Mouse (Mus musculus) forebrain, embryonic 12.5 days (tissue): ENCODE measurements around the gene Fcamr. TPM values are rescaled to one million over a fixed set of nuclear protein-coding genes. Genes with fewer than 3 reads are reported as not detected.

Source experiments
- ATAC-seq: fragments of 200-750 bp; cut with Nextera tagmentation; 2 replicates; pipeline ENCODE4 v1.8.0; 2017; ENCODE audit warnings: moderate TSS enrichment; ENCODE audit not compliant: low FRiP score
- H3K27ac ChIP-seq: fragments of 300-500 bp; sonication (generic); 2 replicates; pipeline ENCODE4 v1.5.1; 2016; ENCODE audit warnings: mild to moderate bottlenecking
- H3K27me3 ChIP-seq: fragments of 300-500 bp; sonication (generic); 2 replicates; pipeline ENCODE4 v1.6.1; 2016; ENCODE audit warnings: mild to moderate bottlenecking
- H3K36me3 ChIP-seq: fragments of 300-500 bp; sonication (generic); replicated peaks from 2 replicates; pipeline ENCODE4 v1.6.1; 2016; ENCODE audit warnings: mild to moderate bottlenecking
- H3K4me1 ChIP-seq: fragments of 300-500 bp; sonication (generic); 2 replicates; pipeline ENCODE4 v1.6.1; 2016
- H3K4me2 ChIP-seq: fragments of 300-500 bp; sonication (generic); 2 replicates; pipeline ENCODE4 v1.6.1; 2016; ENCODE audit warnings: mild to moderate bottlenecking, moderate library complexity
- H3K4me3 ChIP-seq: fragments of 300-500 bp; sonication (generic); replicated peaks from 2 replicates; pipeline ENCODE4 v1.5.1; 2016; ENCODE audit warnings: mild to moderate bottlenecking
- H3K9ac ChIP-seq: fragments of 300-500 bp; sonication (generic); 2 replicates; pipeline ENCODE4 v1.6.1; 2016; ENCODE audit warnings: mild to moderate bottlenecking
- H3K9me3 ChIP-seq: fragments of 300-500 bp; sonication (generic); 2 replicates; pipeline ENCODE4 v1.6.1; 2016
- WGBS: fragments of 180-500 bp; shearing (Covaris S2); methylation state at CpG from one replicate; pipeline ENCODE4 v1.1.7; 2016; 5-methylcytosine and 5-hydroxymethylcytosine counted together
- polyA plus RNA-seq: library from polyadenylated mRNA; unstranded; fragments of >200 nt; fragmentation: Nextera tagmentation; extraction: Ambion mirVana; gene quantifications from 2 replicates; pipeline ENCODE4 v1.2.1, GENCODE M21; 2016

The Fcamr gene
- not detected in 2 replicates for polyA plus RNA-seq

DNA sequence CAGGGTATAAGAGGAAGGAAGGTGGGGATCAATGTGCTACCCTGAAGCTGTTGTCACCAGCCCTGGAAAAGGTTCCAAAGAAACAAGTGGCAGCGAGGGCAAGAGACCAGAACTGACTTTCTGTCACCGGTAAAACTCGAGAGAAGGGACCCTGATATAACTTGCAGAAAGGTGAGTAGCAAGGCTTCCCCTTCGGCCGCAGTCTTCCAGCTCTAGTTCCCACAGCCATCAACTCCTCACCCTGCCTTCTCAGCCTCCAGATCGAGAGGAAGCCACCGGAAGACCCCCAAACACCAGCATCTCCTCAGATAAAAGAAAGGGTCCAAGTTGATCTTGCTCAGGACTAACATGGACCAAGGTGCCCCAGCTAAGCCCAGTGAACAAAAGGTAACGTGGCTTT is at the start of gene Fcamr:
Gene Fcamr, plus strand, starts transcription at position 301 of the 400 bp plus-strand sequence.
- H3K4me1 ChIP-seq = no peaks in the 10 kb centered on the region
- H3K27ac ChIP-seq = no peak within 1 kb of the TSS
- no peak within 1 kb of the TSS for H3K9ac ChIP-seq
- H3K4me3 ChIP-seq = no peak within 1 kb of the TSS
- H3K4me2 ChIP-seq = no peak within 1 kb of the TSS
- no peaks in the 10 kb centered on the region for H3K27me3 ChIP-seq
- 85% methylated on average over 8 of the region's 8 CpGs for WGBS
- no peaks in the 10 kb centered on the region for H3K36me3 ChIP-seq
- ATAC-seq = no peak
- no peaks in the 10 kb centered on the region for H3K9me3 ChIP-seq

DNA sequence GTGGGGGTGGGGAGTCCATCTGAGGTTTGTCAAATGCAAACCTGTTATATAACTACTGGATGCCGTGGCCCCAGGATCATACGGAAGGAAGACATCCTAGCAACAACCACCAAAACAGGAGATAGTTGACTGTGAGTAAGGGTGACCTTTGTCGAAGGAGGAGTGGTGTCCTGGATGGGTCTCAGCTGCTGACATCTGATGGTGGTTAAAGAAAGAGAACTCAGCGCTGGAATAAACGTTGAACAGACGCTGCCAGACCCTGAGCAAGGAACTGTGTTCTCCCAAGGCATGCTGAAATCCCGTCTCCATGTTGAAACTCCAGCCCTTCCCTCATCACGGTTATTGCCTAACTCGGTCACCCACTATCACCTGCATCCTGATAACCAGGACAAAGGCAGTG is 41.0 kb upstream of the Fcamr start:
- no peaks in the 10 kb centered on the region for H3K9me3 ChIP-seq
- WGBS = 89% methylated on average over 9 of the region's 9 CpGs
- H3K4me1 ChIP-seq = no peaks in the 10 kb centered on the region
- no peaks in the 10 kb centered on the region for H3K36me3 ChIP-seq
- H3K27ac ChIP-seq = no peak overlapping the region
- H3K4me3 ChIP-seq = no peak overlapping the region
- no peak overlapping the region for H3K4me2 ChIP-seq
- no peaks in the 10 kb centered on the region for H3K27me3 ChIP-seq
- H3K9ac ChIP-seq = no peak overlapping the region
- no peak for ATAC-seq

DNA sequence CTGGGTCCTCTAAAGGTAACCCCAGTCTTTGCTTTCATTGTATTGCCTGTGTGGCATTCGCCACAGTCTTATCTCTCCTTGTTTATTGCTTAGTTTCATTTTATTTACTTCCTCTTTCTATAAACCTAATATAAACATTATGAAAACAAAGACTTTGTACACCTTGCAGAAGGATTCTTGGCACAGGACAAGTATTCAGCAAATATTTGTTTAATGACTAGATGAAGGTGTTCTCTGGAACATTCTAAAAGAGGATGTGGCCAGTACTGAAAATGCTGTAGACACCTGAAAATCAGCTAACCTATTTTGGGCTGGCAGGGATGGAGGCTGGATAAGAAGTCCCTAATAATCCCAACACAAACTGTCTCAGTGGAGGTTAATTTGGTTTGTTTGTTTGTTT is 39.1 kb upstream of the Fcamr start:
- ATAC-seq = no peak
- H3K27me3 ChIP-seq = no peaks in the 10 kb centered on the region
- WGBS = 73% methylated on average over 1 of the region's 1 CpGs
- no peak overlapping the region for H3K27ac ChIP-seq
- no peaks in the 10 kb centered on the region for H3K36me3 ChIP-seq
- no peaks in the 10 kb centered on the region for H3K9me3 ChIP-seq
- H3K9ac ChIP-seq = no peak overlapping the region
- no peaks in the 10 kb centered on the region for H3K4me1 ChIP-seq
- no peak overlapping the region for H3K4me2 ChIP-seq
- H3K4me3 ChIP-seq = no peak overlapping the region

DNA sequence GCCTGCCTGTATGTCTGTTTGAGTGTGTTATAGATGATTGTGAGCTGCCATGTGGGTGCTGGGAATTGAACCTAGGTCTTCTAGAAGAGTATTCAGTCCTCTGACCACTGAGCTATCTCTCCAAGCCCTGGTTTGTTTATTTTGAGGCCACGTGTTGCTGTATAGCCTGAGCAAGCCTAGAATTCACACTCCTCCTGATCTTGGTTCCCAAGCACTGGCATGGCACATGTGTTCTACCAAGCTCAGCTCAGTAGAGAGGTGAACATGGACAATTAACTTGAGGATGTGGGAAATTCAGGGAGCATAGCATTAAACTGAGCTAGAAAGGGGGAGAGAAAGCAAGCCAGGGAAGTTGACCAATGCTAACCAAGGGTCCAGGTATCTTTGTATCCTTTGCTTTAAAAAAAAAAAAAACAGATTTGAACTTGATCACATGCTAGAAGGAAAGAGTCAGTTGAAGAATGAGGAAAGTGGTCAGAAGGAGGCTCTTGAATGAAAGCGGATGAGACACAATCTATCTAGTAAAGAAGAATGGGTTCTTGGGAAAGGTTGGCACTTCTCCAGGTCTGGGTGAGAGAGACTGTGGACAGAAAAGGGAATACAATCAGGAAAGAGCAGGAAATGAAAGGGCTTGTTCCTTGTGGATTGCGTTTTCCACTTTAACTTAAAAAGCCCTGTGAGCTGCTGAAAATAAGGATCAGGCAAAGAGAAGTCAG is 38.5 kb upstream of the Fcamr start:
- Histone ChIP-seq H3K27ac (no peak overlapping the region), H3K9ac (no peak overlapping the region), H3K9me3 (no peaks in the 10 kb centered on the region), H3K36me3 (no peaks in the 10 kb centered on the region), H3K4me3 (no peak overlapping the region), H3K4me2 (no peak overlapping the region), H3K27me3 (no peaks in the 10 kb centered on the region), H3K4me1 (no peaks in the 10 kb centered on the region)
- 83% methylated on average over 3 of the region's 3 CpGs for whole genome bisulfite sequencing
- ATAC-seq = no peak

DNA sequence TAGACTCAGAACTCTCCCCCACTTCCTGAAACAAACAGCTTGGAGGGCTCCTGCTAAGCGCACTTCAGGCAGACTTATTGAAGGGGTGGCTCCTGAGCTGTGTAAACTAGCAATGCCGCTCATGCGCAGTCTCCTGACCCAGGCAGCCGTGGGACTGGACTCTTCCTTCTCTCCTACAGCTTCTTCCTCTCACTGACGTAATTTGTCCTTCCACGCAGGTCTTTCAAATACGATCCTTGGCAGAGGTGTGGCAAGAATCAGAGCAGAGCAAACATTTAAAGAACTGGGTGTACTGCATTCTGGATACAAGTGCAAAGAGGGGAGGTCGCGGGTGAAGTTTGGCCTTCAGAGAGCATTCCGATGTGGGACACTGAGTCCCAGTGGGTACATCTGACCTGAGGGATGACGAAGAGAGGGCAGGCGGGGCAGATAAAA is 36.7 kb upstream of the Fcamr start:
- 92% methylated on average over 12 of the region's 12 CpGs for WGBS
- H3K4me2 ChIP-seq = no peak overlapping the region
- H3K27me3 ChIP-seq = no peaks in the 10 kb centered on the region
- no peak overlapping the region for H3K9ac ChIP-seq
- no peak overlapping the region for H3K4me3 ChIP-seq
- H3K4me1 ChIP-seq = no peaks in the 10 kb centered on the region
- no peak overlapping the region for H3K27ac ChIP-seq
- H3K9me3 ChIP-seq = no peaks in the 10 kb centered on the region
- no peaks in the 10 kb centered on the region for H3K36me3 ChIP-seq
- ATAC-seq = no peak

DNA sequence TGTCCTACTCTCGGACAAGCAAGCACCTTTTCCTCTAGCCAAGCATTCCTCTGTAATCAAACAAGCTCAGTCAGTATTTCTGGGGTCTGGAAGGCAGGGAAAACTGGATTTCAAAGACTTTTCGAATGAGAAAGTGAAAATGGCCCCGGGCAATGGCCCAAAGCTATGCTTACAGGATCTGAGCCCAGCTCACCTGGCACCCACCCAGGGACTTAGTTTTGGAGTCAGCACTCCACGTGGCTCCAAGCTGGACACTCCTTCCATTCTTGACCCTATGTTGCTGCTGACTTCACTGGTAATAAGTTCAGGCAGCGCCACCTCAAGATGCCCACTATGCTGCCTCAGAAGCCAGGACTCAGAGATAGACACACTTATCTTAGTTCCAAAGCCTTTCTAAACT is 33.6 kb upstream of the Fcamr start:
- Histone ChIP-seq H3K4me1 (no peaks in the 10 kb centered on the region), H3K27me3 (no peaks in the 10 kb centered on the region), H3K4me3 (no peak overlapping the region), H3K36me3 (no peaks in the 10 kb centered on the region), H3K9ac (no peak overlapping the region), H3K4me2 (no peak overlapping the region), H3K9me3 (no peaks in the 10 kb centered on the region), H3K27ac (no peak overlapping the region)
- no peak for ATAC-seq
- 81% methylated on average over 5 of the region's 5 CpGs for WGBS

DNA sequence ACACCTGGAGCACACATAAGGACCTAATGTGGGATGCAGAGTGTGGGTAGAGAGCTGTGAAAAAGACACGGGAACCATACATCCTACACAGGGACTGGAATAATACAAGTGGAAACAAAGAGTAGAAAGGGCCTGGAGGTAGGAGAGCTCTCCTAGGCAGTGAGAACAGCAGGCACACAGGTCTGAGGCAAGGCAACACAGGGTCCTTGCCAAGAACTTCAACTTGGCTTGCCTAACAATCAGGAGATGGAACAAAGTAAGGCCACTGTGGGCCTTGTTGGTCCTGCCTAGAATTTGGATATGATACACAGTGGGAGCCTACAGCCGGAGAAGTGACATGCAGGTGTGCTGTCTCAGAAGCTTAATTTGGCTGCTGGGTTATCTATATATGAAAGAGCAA is 30.8 kb upstream of the Fcamr start:
- Histone ChIP-seq H3K9ac (no peak overlapping the region), H3K4me3 (no peak overlapping the region), H3K27ac (no peak overlapping the region), H3K4me1 (no peaks in the 10 kb centered on the region), H3K9me3 (no peaks in the 10 kb centered on the region), H3K36me3 (no peaks in the 10 kb centered on the region), H3K27me3 (no peaks in the 10 kb centered on the region), H3K4me2 (no peak overlapping the region)
- no peak for ATAC-seq
- 91% methylated on average over 2 of the region's 2 CpGs for WGBS

DNA sequence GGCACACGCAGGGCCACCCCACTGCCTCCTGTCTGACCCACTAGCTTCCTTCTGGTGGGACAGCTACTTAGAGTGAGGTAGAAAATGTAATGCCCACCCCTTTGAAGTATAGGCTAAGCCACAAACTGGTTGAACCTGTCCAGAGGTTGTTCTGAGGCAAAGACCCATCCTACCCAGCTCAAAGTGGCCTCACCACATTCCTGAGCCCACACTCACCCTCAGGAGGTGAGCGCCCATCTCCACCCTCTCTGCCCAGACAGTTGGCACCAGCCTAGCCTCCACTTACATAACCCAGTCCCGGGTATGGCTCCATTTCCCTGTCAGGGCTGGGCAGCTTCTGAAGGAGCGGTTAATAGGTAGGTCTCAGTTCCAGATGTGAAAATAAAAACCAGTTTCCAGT is 30.2 kb upstream of the Fcamr start:
- Histone ChIP-seq H3K27me3 (no peaks in the 10 kb centered on the region), H3K4me1 (0 out of 2 replicates have a peak, but pooled peaks cover 3% of the 10 kb centered on the region), H3K27ac (no peak overlapping the region), H3K4me2 (no peak overlapping the region), H3K9ac (no peak overlapping the region), H3K4me3 (no peak overlapping the region), H3K9me3 (no peaks in the 10 kb centered on the region), H3K36me3 (no peaks in the 10 kb centered on the region)
- WGBS = 89% methylated on average over 4 of the region's 4 CpGs
- no peak for ATAC-seq

DNA sequence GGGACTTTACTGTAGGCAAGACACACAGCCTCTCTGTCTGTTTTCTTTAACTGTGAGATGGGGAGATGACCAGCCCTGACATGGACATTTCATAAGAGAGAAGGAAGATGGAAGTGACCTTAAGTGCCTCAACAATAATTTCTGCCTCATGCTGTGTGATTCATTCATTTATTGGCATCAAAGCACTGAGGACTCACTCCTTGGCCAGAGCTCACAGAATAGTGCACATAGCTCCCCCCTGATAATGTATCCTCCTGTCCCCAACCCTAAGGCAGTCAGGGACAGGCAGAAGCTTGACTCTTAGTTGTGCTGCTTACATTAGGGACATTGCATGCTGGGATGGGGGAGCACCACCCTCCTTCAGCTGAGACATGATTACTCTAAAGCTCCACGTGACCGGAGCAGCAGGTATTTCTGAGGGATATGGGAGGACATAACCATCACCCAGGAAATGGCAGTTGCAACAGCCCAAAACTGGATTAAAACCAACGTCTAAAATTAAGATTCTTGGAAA is 29.7 kb upstream of the Fcamr start:
- no peak for ATAC-seq
- Histone ChIP-seq H3K27ac (no peak overlapping the region), H3K27me3 (no peaks in the 10 kb centered on the region), H3K4me2 (no peak overlapping the region), H3K9ac (no peak overlapping the region), H3K4me1 (0 out of 2 replicates have a peak, but pooled peaks cover 3% of the 10 kb centered on the region), H3K9me3 (no peaks in the 10 kb centered on the region), H3K36me3 (no peaks in the 10 kb centered on the region), H3K4me3 (no peak overlapping the region)
- 77% methylated on average over 3 of the region's 3 CpGs for WGBS

DNA sequence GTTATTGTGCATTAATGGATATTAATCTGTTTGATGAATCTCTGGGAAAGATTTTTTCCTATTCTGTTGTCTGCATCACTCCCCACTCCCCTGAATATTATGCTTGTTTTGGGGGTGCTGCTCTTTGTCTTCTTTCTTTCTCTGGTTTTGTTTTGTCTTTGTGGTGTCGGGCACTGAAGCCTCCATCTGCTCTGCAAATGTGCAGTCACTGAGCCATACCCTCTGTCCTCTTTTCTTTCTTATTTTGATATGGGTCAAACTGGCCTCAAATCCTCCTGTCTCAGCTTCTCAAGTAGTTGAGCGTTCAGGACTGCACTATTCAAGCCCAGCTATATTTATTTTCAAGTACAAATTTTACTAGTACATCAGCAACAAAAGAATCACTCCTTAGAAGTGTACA is 25.5 kb upstream of the Fcamr start:
- Histone ChIP-seq H3K27me3 (no peaks in the 10 kb centered on the region), H3K36me3 (no peaks in the 10 kb centered on the region), H3K9ac (no peak overlapping the region), H3K4me1 (0 out of 2 replicates have a peak, but pooled peaks cover 3% of the 10 kb centered on the region), H3K9me3 (no peaks in the 10 kb centered on the region), H3K4me2 (no peak overlapping the region), H3K27ac (no peak overlapping the region), H3K4me3 (no peak overlapping the region)
- WGBS = 41% methylated on average over 2 of the region's 2 CpGs
- no peak for ATAC-seq

DNA sequence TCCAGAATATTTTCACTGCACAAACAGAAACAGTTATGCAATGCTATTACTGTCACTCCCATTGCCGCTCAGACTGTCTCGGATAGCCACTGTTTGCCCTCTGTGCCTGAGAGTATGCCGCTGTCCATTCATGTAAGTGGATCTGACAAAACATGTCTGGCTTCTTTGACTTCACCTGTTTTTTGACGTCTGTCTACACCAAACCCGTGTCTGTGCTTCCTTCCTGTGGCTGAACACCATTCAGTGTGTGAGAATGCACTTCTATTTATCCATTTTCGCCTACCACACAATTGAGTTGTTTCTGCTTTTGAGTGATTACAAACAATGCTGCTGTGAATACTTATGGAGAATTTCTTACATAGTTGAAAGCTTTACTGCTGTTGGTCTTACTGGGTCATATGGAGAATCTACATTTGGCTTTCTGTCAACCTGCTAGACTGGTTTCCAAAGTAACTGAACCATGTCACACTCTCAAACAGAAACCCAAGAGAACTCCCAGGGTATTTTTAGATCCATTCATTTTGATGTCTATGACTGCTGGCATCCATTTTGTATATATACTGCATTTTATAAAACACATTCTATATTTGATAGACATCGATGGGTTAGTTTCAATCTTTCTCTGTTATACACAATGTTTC is 24.9 kb upstream of the Fcamr start:
- Histone ChIP-seq H3K4me3 (no peak overlapping the region), H3K36me3 (no peaks in the 10 kb centered on the region), H3K4me1 (0 out of 2 replicates have a peak, but pooled peaks cover 3% of the 10 kb centered on the region), H3K4me2 (no peak overlapping the region), H3K27me3 (no peaks in the 10 kb centered on the region), H3K27ac (no peak overlapping the region), H3K9me3 (no peaks in the 10 kb centered on the region), H3K9ac (no peak overlapping the region)
- ATAC-seq = no peak
- WGBS = 77% methylated on average over 7 of the region's 7 CpGs

DNA sequence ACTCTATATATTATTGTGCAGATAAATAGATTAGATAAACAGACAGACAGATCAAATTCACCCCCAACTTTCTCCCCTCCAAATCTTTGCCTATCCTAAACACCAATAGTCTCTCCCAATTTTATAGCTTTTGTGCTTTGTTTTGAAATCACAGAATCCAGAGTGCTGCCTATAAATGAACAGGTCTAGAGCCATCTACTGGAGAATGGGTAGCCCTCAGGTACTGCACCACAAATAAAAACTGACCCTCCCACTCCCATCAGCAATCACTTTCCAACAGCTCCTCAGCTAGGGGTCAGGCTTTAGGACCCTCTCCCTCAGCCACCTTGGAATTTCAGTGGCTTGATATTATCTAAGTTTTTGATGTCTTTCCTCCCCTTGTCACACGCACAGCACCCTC is 24.1 kb upstream of the Fcamr start:
- H3K9ac ChIP-seq = no peak overlapping the region
- no peaks in the 10 kb centered on the region for H3K27me3 ChIP-seq
- no peaks in the 10 kb centered on the region for H3K36me3 ChIP-seq
- 0 out of 2 replicates have a peak, but pooled peaks cover 3% of the 10 kb centered on the region for H3K4me1 ChIP-seq
- ATAC-seq = no peak
- no peaks in the 10 kb centered on the region for H3K9me3 ChIP-seq
- no peak overlapping the region for H3K4me2 ChIP-seq
- no peak overlapping the region for H3K27ac ChIP-seq
- 86% methylated on average over 1 of the region's 1 CpGs for WGBS
- no peak overlapping the region for H3K4me3 ChIP-seq

DNA sequence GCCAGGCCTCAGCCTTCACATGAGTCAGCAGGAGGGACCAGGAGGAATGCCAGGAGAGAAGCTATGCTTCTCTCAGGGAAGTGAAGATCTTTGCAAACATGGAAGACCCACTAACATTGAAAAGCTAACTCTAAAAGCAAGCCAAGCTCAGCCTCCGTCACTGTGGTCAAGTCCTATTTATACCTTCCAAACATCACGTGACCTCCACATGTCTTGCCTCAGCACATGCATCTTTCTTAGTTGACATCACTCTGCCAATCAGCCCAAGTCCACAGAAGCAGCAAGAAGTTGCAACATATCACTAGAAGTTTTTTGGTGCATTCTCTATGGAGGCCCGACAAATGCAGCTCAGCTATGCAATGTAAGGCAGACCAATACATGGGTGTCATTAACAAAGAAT is 20.8 kb upstream of the Fcamr start:
- H3K9ac ChIP-seq = no peak overlapping the region
- H3K4me3 ChIP-seq = no peak overlapping the region
- no peaks in the 10 kb centered on the region for H3K9me3 ChIP-seq
- H3K36me3 ChIP-seq = no peaks in the 10 kb centered on the region
- H3K27ac ChIP-seq = no peak overlapping the region
- no peak for ATAC-seq
- H3K4me2 ChIP-seq = no peak overlapping the region
- 0 out of 2 replicates have a peak, but pooled peaks cover 3% of the 10 kb centered on the region for H3K4me1 ChIP-seq
- H3K27me3 ChIP-seq = no peaks in the 10 kb centered on the region
- 86% methylated on average over 3 of the region's 3 CpGs for WGBS
